Mouse (Mus musculus): ENCODE measurements around the gene Flt3l. TPM values are rescaled to one million over a fixed set of nuclear protein-coding genes. Genes with fewer than 3 reads are reported as not detected.
"Not testable (repeated sequence)": the region's sequence is repeated elsewhere in the genome, so short reads cannot be mapped to it uniquely, and the experiment has no call there.

Gene Flt3l
- polyA plus RNA-seq, 1 experiment from 2014 or later, result 0.88 TPM

- Histone ChIP-seq H3K4me3 (peak within 1 kb of the TSS; percentile 70), H3K36me3 (peaks cover 31% of the 10 kb centered on the region), H3K9me3 (no peaks in the 10 kb centered on the region), H3K27me3 (replicated peaks) (no peaks in the 10 kb centered on the region), H3K9ac (peak within 1 kb of the TSS; percentile 95), H3K4me1 (peaks cover 21% of the 10 kb centered on the region), H3K4me2 (peak within 1 kb of the TSS; percentile 77), H3K27ac (replicated peaks) (peak within 1 kb of the TSS; percentile 95)
- ATAC-seq (ENCODE audit: extremely low read depth, insufficient number of reproducible peaks, low FRiP score, low TSS enrichment), result peak; percentile 89
- WGBS, result 4% methylated on average over 69 of the region's 69 CpGs
Measured at GRCm38 (mm10) chr7:45154096-45154992, 18.1 kb upstream of the Flt3l start, which contains the start of the genes Pih1d1 and Aldh16a1. Gene Pih1d1, plus strand, starts transcription at chr7:45154303. Gene Aldh16a1, minus strand, starts transcription at chr7:45154584.

- H3K4me3 ChIP-seq, result peak overlapping the region; percentile 70
- WGBS, result 1% methylated on average over 5 of the region's 5 CpGs
- no peaks in the 10 kb centered on the region for H3K27me3 ChIP-seq (replicated peaks)
- peak overlapping the region; percentile 77 for H3K4me2 ChIP-seq
- peak overlapping the region; percentile 95 for H3K27ac ChIP-seq (replicated peaks)
- peaks cover 21% of the 10 kb centered on the region for H3K4me1 ChIP-seq
- no peaks in the 10 kb centered on the region for H3K9me3 ChIP-seq
- ATAC-seq (ENCODE audit: extremely low read depth, insufficient number of reproducible peaks, low FRiP score, low TSS enrichment), result no peak
- H3K9ac ChIP-seq, result peak overlapping the region; percentile 95
- H3K36me3 ChIP-seq, result peaks cover 24% of the 10 kb centered on the region
Measured at GRCm38 (mm10) chr7:45153586-45153985, 17.4 kb upstream of the Flt3l start.

- peaks cover 21% of the 10 kb centered on the region for H3K36me3 ChIP-seq
- peaks cover 24% of the 10 kb centered on the region for H3K4me1 ChIP-seq
- not testable (repeated sequence) for H3K27ac ChIP-seq (replicated peaks); H3K9me3 ChIP-seq; ATAC-seq (ENCODE audit: extremely low read depth, insufficient number of reproducible peaks, low FRiP score, low TSS enrichment); H3K27me3 ChIP-seq (replicated peaks)
- 88% methylated on average over 2 of the region's 2 CpGs for WGBS
- peak overlapping the region; percentile 70; the same call in 1 of the 2 replicates for H3K4me3 ChIP-seq
- peak overlapping the region; percentile 77 for H3K4me2 ChIP-seq
- H3K9ac ChIP-seq, result peak overlapping the region; percentile 95; the same call in 1 of the 2 replicates
Measured at GRCm38 (mm10) chr7:45153052-45153451, 16.8 kb upstream of the Flt3l start.

GRCm38 (mm10) chr7:45151303-45151702 is 15.1 kb upstream of the Flt3l start:
- Histone ChIP-seq H3K27me3 (replicated peaks) (no peaks in the 10 kb centered on the region), H3K4me3 (no peak overlapping the region), H3K4me1 (peaks cover 24% of the 10 kb centered on the region), H3K27ac (replicated peaks) (no peak overlapping the region), H3K9me3 (no peaks in the 10 kb centered on the region), H3K4me2 (no peak overlapping the region), H3K9ac (0 out of 2 replicates have a peak overlapping the region, but pooled peaks have one; percentile 4), H3K36me3 (peaks cover 24% of the 10 kb centered on the region)
- 52% methylated on average over 11 of the region's 11 CpGs for WGBS
- ATAC-seq (ENCODE audit: extremely low read depth, insufficient number of reproducible peaks, low FRiP score, low TSS enrichment), result no peak

- H3K27ac ChIP-seq (replicated peaks), result no peak overlapping the region; the same call in 1 of the 2 replicates
- 58% methylated on average over 4 of the region's 4 CpGs for WGBS
Measured at GRCm38 (mm10) chr7:45150321-45150720, 14.1 kb upstream of the Flt3l start.

GRCm38 (mm10) chr7:45149545-45149944 is 13.3 kb upstream of the Flt3l start:
- Histone ChIP-seq H3K36me3 (peaks cover 37% of the 10 kb centered on the region), H3K27ac (replicated peaks) (no peak overlapping the region), H3K4me1 (peaks cover 16% of the 10 kb centered on the region), H3K9me3 (no peaks in the 10 kb centered on the region), H3K27me3 (replicated peaks) (no peaks in the 10 kb centered on the region), H3K4me3 (no peak overlapping the region), H3K4me2 (no peak overlapping the region), H3K9ac (no peak overlapping the region)
- WGBS, result 66% methylated on average over 6 of the region's 6 CpGs
- no peak for ATAC-seq (ENCODE audit: extremely low read depth, insufficient number of reproducible peaks, low FRiP score, low TSS enrichment)

More at GRCm38 (mm10) chr7:45150321-45150720, 14.1 kb upstream of the Flt3l start:
- H3K4me3 ChIP-seq, result no peak overlapping the region
- peaks cover 23% of the 10 kb centered on the region for H3K4me1 ChIP-seq
- no peak for ATAC-seq (ENCODE audit: extremely low read depth, insufficient number of reproducible peaks, low FRiP score, low TSS enrichment)
- no peaks in the 10 kb centered on the region for H3K27me3 ChIP-seq (replicated peaks)
- H3K36me3 ChIP-seq, result peaks cover 29% of the 10 kb centered on the region
- peak overlapping the region; percentile 19; the same call in 1 of the 2 replicates for H3K9ac ChIP-seq
- H3K9me3 ChIP-seq, result no peaks in the 10 kb centered on the region
- no peak overlapping the region for H3K4me2 ChIP-seq

- peak overlapping the region; percentile 26; the same call in 1 of the 2 replicates for H3K27ac ChIP-seq (replicated peaks)
- 40% methylated on average over 4 of the region's 4 CpGs for WGBS
- no peak overlapping the region for H3K4me2 ChIP-seq
- H3K9ac ChIP-seq, result no peak overlapping the region
- no peaks in the 10 kb centered on the region for H3K9me3 ChIP-seq
- peaks cover 46% of the 10 kb centered on the region for H3K36me3 ChIP-seq
- peaks cover 15% of the 10 kb centered on the region for H3K4me1 ChIP-seq
- H3K4me3 ChIP-seq, result no peak overlapping the region
- H3K27me3 ChIP-seq (replicated peaks), result no peaks in the 10 kb centered on the region
- ATAC-seq (ENCODE audit: extremely low read depth, insufficient number of reproducible peaks, low FRiP score, low TSS enrichment), result no peak
Measured at GRCm38 (mm10) chr7:45148534-45149098, 12.4 kb upstream of the Flt3l start.

- Histone ChIP-seq H3K9me3 (no peaks in the 10 kb centered on the region), H3K9ac (no peak overlapping the region), H3K27ac (replicated peaks) (peak overlapping the region; percentile 26; the same call in 1 of the 2 replicates), H3K4me3 (no peak overlapping the region), H3K27me3 (replicated peaks) (no peaks in the 10 kb centered on the region), H3K36me3 (peaks cover 53% of the 10 kb centered on the region), H3K4me2 (no peak overlapping the region), H3K4me1 (peaks cover 11% of the 10 kb centered on the region)
- WGBS, result 71% methylated on average over 11 of the region's 11 CpGs
- no peak for ATAC-seq (ENCODE audit: extremely low read depth, insufficient number of reproducible peaks, low FRiP score, low TSS enrichment)
Measured at GRCm38 (mm10) chr7:45147899-45148298, 11.7 kb upstream of the Flt3l start.

GRCm38 (mm10) chr7:45147267-45147666 is 11.0 kb upstream of the Flt3l start:
- no peak for ATAC-seq (ENCODE audit: extremely low read depth, insufficient number of reproducible peaks, low FRiP score, low TSS enrichment)
- Histone ChIP-seq H3K36me3 (peaks cover 60% of the 10 kb centered on the region), H3K4me2 (no peak overlapping the region), H3K4me3 (no peak overlapping the region), H3K27me3 (replicated peaks) (no peaks in the 10 kb centered on the region), H3K4me1 (peaks cover 11% of the 10 kb centered on the region), H3K9ac (no peak overlapping the region), H3K9me3 (no peaks in the 10 kb centered on the region), H3K27ac (replicated peaks) (no peak overlapping the region)
- 88% methylated on average over 11 of the region's 11 CpGs for WGBS

- peaks cover 66% of the 10 kb centered on the region for H3K36me3 ChIP-seq
- no peak overlapping the region for H3K4me2 ChIP-seq
- H3K9me3 ChIP-seq, result no peaks in the 10 kb centered on the region
- no peak overlapping the region for H3K27ac ChIP-seq (replicated peaks)
- no peak overlapping the region for H3K4me3 ChIP-seq
- ATAC-seq (ENCODE audit: extremely low read depth, insufficient number of reproducible peaks, low FRiP score, low TSS enrichment), result no peak
- peaks cover 6% of the 10 kb centered on the region; the same call in 1 of the 2 replicates for H3K4me1 ChIP-seq
- H3K9ac ChIP-seq, result no peak overlapping the region
- no peaks in the 10 kb centered on the region for H3K27me3 ChIP-seq (replicated peaks)
- 89% methylated on average over 8 of the region's 8 CpGs for WGBS
Measured at GRCm38 (mm10) chr7:45145460-45145859, 9.2 kb upstream of the Flt3l start.

- H3K27me3 ChIP-seq (replicated peaks), result no peaks in the 10 kb centered on the region
- H3K4me2 ChIP-seq, result no peak overlapping the region
- ATAC-seq (ENCODE audit: extremely low read depth, insufficient number of reproducible peaks, low FRiP score, low TSS enrichment), result no peak
- H3K36me3 ChIP-seq, result peaks cover 66% of the 10 kb centered on the region
- peaks cover 9% of the 10 kb centered on the region for H3K4me1 ChIP-seq
- no peak overlapping the region for H3K4me3 ChIP-seq
- H3K27ac ChIP-seq (replicated peaks), result no peak overlapping the region
- no peaks in the 10 kb centered on the region for H3K9me3 ChIP-seq
- no peak overlapping the region for H3K9ac ChIP-seq
- 79% methylated on average over 13 of the region's 13 CpGs for WGBS
Measured at GRCm38 (mm10) chr7:45144368-45145174, 8.3 kb upstream of the Flt3l start.
